Mouse (Mus musculus): ENCODE measurements around the gene Mea1.

DNA sequence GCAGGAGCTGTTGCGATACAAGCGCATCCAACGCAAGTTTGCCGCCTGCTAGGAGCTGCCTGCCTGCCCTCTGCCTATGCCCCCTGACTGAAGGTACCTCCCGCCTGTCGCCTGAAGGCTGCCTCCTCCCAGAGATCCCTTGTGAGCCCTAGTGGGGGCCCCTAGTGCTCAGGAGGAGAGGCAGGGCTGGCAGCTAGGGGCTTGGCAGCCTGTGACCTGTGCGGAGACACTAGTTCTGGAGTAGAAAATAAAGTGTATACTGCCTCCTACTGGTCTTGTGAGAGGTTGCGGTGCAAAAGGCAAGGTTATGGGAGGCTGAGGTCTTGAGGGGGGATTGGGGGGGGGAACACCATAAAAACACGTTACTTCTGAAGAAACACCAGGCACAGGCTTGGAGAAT lies 46.7 kb downstream of the Mea1 start:
- TF ChIP-seq TAL1 (IDR thresholded peaks at IDR 0.05; ENCODE audit: low read length) (no peak), GATA1 (IDR thresholded peaks at IDR 0.05; ENCODE audit: low read length) (no peak)
